Mouse (Mus musculus) spleen, adult 18-20 months (tissue): ENCODE data around the gene Esp24.
"Not testable (repeated sequence)": the region's sequence is repeated elsewhere in the genome, so short reads cannot be mapped to it uniquely, and the experiment has no call there.

Experiments used
- DNase-seq, 2 experiments: peaks; one replicate each; pipeline ENCODE4 v3.0.0; 2022; ENCODE audit warnings: mixed read lengths in 2 of 2

Gene Esp24

GRCm38 (mm10) chr17:39036395-39036794, at the start of gene Esp24:
Esp24 (plus strand) TSS chr17:39036695.
- not testable (repeated sequence) for DNase-seq

DNA sequence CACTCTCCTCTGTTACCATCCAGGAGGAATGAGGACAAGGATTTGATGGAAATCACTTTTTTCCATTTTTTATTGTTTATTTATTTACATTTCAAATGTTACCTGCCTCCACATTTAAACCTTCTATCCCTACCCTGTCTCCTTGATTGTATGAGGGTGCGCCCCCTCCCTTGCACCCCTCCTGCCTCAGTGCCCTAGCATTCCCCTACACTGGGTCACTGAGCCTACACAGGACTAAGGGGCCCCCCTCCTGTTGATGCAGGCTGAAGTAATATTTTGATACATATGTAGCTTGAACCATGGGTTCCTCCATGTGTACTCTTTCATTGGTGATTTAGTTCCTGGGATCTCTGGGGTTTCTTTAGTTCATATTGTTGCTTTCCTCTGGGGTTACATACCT, 26.6 kb upstream of the Esp24 start:
- no peak for DNase-seq

DNA sequence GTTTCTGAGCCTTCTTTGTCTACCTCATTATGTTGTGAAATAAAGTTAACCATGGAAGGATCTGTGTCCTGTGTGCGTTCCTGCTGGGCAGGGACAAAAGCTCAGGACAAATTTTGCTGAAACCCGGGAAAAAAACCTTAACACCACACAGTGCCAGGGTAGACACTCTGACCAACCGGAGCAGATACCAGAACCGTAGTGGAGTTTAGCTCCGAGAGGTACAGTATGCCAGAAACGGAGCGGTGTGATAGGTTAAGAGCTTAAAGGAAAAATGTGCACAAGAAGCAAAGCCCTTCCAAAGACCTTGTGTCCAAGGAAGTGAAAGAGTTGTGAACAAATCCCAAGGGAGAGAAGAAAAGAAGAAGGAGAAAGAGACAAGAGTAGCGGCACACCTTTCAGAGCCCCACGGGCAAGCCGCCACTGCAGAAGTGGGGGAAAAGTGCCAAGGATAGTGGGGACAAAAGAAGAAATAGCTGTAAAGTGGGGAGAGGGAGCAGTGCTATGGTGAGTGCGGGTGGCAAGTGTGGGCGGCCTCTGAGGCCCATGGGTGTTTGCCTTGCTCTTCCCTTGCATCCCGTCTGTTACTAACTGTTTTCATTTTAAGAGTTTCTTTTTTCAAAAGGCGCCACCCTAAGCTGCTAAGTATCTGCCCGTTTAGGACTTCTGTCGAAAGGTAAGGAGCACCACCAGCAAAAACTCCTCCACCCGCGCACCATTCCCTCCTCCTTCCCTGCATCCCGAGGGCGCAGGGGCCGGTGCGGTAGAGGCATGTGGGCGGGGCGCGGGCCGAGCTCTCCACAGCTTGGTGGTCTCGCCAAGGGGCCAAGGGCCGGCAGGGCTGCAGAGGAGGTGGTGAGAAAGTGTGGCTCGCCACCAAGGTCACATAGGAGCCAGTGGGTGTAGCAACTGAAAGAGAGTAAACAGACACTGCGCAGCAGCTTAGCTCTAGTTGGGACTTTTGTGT, 25.5 kb upstream of the Esp24 start:
- no peak for DNase-seq

DNA sequence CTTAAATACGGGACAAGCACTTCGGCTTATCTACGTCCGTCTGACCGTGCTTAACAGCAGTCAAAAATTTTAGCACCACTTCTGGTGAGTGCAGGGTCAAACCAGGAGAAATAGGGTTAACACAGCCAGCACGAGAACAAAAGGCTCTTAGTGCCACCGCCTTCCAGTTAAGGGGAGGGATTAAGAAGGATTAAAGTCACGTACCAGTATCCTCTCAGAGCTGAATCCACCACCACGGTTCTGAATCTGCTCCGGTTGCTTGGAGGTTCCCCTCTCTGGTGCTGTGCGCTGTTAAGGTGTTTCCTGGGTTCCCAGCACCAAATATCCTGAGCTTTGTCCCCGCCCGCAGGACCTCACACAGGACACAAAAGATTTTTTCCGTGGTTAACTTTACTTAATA, 19.3 kb upstream of the Esp24 start:
- no peak for DNase-seq

DNA sequence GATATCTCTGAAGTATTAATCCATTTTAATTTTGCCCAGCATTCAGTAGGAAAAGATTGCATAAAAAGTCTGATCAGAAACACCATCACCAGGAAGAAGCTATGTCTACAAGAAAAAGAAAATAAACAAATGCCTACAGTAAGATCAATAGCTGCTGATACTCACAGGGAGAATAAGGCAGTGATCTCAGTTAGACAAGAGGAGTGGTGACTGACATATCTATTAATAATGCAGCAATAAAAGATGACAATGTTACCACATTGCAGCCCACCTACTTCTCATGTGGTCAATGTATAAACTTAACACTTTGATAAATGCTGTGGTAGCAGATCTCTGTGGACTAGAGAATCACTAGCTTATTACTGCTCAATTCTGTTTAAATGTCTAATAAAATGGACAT, 6.7 kb downstream of the Esp24 start, which contains the start of gene Gm21903:
Gm21903 (minus strand) TSS at position 101 of the 400 bp plus-strand sequence.
- no peak for DNase-seq

GRCm38 (mm10) chr17:39063641-39064040, 27.1 kb downstream of the Esp24 start:
- no peak for DNase-seq

DNA sequence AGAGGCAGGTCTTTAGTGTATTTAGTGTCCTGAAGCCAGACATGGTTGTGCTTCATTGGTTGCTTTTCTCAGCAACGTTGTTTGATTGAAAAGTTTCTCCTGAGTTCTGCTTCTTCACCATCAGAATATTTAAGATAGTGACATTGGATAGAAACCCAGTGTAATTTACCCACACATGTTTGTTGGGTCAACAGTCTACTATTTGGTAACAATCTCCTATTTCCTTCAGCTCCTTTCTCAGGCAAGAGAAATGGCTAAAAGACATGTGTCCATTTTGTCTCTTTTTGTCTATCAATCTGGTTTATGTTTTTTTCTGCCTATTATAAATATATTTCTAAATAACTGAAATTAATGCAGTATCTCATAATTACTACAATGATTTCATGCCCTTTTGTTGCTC, 40.4 kb downstream of the Esp24 start, which contains the start of gene Esp23:
Esp23 (minus strand) TSS at position 101 of the 400 bp plus-strand sequence.
- DNase-seq: no peak
